Mouse (Mus musculus): ENCODE results near the gene Gm21797. TPM values are rescaled to one million over a fixed set of nuclear protein-coding genes. Genes with fewer than 3 reads are reported as not detected.
"Not testable (repeated sequence)": the region's sequence is repeated elsewhere in the genome, so short reads cannot be mapped to it uniquely, and the experiment has no call there.

Gm21797 gene
- polyA plus RNA-seq (2016; fragmentation: Nextera tagmentation; extraction: Ambion mirVana): not detected in 2 replicates

DNA sequence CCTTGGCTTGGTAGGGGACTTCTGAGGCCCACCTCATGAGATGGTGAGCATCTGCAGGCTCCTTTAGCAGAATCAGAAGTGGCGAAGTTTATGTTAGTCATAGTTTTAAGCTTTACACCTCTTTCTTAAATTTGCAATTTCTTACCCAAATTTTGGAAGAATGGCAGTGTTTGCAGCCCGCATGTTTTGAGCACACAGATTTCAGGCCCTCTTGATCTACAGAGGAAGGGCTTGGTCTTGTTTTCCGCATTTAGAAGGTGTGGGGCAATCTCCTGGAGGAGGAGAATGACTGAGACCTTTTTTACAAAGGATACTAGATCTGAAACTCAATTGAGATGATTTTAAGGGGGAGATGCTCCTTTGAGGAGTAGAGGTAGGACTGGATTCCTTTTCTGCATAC is at the start of gene Gm21797:
Gene Gm21797 (minus strand): TSS at position 101 of the 400 bp plus-strand sequence.
- not testable (repeated sequence) for H3K27ac ChIP-seq; H3K27me3 ChIP-seq (ENCODE audit: insufficient read depth, poor library complexity, severe bottlenecking); H3K4me1 ChIP-seq; DNase-seq (ENCODE audit: low spot score); H3K4me3 ChIP-seq; H3K36me3 ChIP-seq; H3K9me3 ChIP-seq
- WGBS: no CpG with 5 or more reads among the region's 3 CpGs

DNA sequence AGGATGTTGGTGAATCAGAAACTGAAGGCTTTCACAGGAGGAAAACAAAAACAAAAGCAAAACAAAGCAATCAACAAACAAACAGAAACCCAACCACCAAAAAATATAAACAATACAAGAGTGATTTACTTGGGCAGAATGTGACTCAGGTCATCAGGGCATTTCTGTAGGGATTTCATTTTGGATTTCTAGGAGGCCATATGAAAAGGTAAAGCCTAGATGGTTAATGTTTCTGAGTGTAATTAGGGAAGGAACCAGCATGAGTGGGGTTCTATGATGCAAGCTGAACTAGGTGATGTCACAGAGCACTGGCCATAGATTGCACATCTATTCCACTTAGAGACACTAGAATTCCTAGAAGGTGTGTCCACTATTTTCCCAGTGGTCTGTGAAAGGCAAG is 29.0 kb upstream of the Gm21797 start, which contains the start of gene Gm20795:
Gene Gm20795 (plus strand): TSS at position 301 of the 400 bp plus-strand sequence.
- not testable (repeated sequence) for DNase-seq (ENCODE audit: low spot score); H3K27me3 ChIP-seq (ENCODE audit: insufficient read depth, poor library complexity, severe bottlenecking); H3K4me3 ChIP-seq; H3K36me3 ChIP-seq; H3K9me3 ChIP-seq; H3K27ac ChIP-seq; H3K4me1 ChIP-seq

Other genes starting within 250 kb of the Gm21797 start
- gene Gm21852, start 123.8 kb downstream of the Gm21797 start, polyA plus RNA-seq (2016; fragmentation: Nextera tagmentation; extraction: Ambion mirVana): not detected in 2 replicates
- gene Gm20795, start 29.1 kb upstream of the Gm21797 start, polyA plus RNA-seq (2016; fragmentation: Nextera tagmentation; extraction: Ambion mirVana): not detected in 2 replicates

Data from heart, embryonic 10.5 days (tissue).